Comparison of ENCODE assay signal across 24 mouse cellular contexts in genomic region chr7:104855248-104855750, GRCm38 (mm10). TPM values are rescaled to one million over a fixed set of nuclear protein-coding genes. Genes with fewer than 3 reads are reported as not detected.
"Had no signal": no experiment of that assay in that cellular context is flagged by ENCODE, and none has a peak within 500 bp of the region (broad histone marks: within the 10 kb centered on the region; RNA-seq: fewer than 3 reads in every experiment).

No protein-coding gene starts in this region.

- DNase-seq: lung, adult 18-20 months; lung, embryonic 14.5 days; lung, postnatal 10 days; lung, postnatal 4 days; midbrain, embryonic 14.5 days; right cerebral cortex, postnatal 25 days; thymus, adult 2 months; thymus, postnatal 25 days; thymus, postnatal 4 days had no signal

- H3K9me3 ChIP-seq: midbrain, embryonic 10.5 days; midbrain, embryonic 12.5 days; neural tube, embryonic 12.5 days; stomach, embryonic 15.5 days had no signal

- H3K4me3 ChIP-seq: midbrain, embryonic 10.5 days; midbrain, embryonic 12.5 days; neural tube, embryonic 12.5 days; stomach, embryonic 15.5 days had no signal

- H3K4me2 ChIP-seq: lung, embryonic 14.5 days; midbrain, embryonic 12.5 days; neural tube, embryonic 12.5 days; stomach, embryonic 15.5 days had no signal

- ATAC-seq: midbrain, embryonic 16.5 days had no signal

- H3K27me3 ChIP-seq: midbrain, embryonic 12.5 days; neural tube, embryonic 12.5 days; stomach, embryonic 15.5 days had no signal

- H3K4me1 ChIP-seq: midbrain, embryonic 10.5 days; midbrain, embryonic 12.5 days; neural tube, embryonic 12.5 days; stomach, embryonic 15.5 days had no signal

- H3K36me3 ChIP-seq: midbrain, embryonic 10.5 days; midbrain, embryonic 12.5 days; neural tube, embryonic 12.5 days; stomach, embryonic 15.5 days had no signal

- H3K9ac ChIP-seq: lung, embryonic 14.5 days; midbrain, embryonic 12.5 days; neural tube, embryonic 12.5 days; stomach, embryonic 15.5 days had no signal

- H3K27ac ChIP-seq: midbrain, embryonic 10.5 days; midbrain, embryonic 12.5 days; neural tube, embryonic 12.5 days; stomach, embryonic 15.5 days; stomach, postnatal 0 days had no signal

RNA-seq across cellular contexts. Expression of gene Usp17la, which starts 1.5 kb away (rescaled TPM):
- total RNA-seq: megakaryocyte, adult 5-6 weeks; megakaryocyte-erythroid progenitor cell, adult 5-6 weeks; neutrophil, adult 5-6 weeks had no signal
- polyA plus RNA-seq: liver, embryonic 16.5 days; lung, embryonic 14.5 days; lung, embryonic 16.5 days; midbrain, embryonic 10.5 days; midbrain, embryonic 12.5 days; midbrain, embryonic 14.5 days; midbrain, embryonic 16.5 days; neural tube, embryonic 12.5 days; neural tube, embryonic 14.5 days; spleen, adult 2 months; stomach, embryonic 15.5 days; stomach, postnatal 0 days; testis, adult 2 months; thymus, adult 2 months; urinary bladder, adult 2 months had no signal

RNA-seq across cellular contexts. Expression of gene Usp17lb, which starts 12.9 kb away (rescaled TPM):
- total RNA-seq: megakaryocyte, adult 5-6 weeks; megakaryocyte-erythroid progenitor cell, adult 5-6 weeks; neutrophil, adult 5-6 weeks had no signal
- polyA plus RNA-seq: liver, embryonic 16.5 days; lung, embryonic 14.5 days; lung, embryonic 16.5 days; midbrain, embryonic 10.5 days; midbrain, embryonic 12.5 days; midbrain, embryonic 14.5 days; midbrain, embryonic 16.5 days; neural tube, embryonic 12.5 days; neural tube, embryonic 14.5 days; spleen, adult 2 months; stomach, embryonic 15.5 days; stomach, postnatal 0 days; testis, adult 2 months; thymus, adult 2 months; urinary bladder, adult 2 months had no signal

RNA-seq across cellular contexts. Expression of gene Olfr665, which starts 22.5 kb away (rescaled TPM):
- total RNA-seq: megakaryocyte, adult 5-6 weeks; megakaryocyte-erythroid progenitor cell, adult 5-6 weeks had no signal
- polyA plus RNA-seq: liver, embryonic 16.5 days; lung, embryonic 14.5 days; lung, embryonic 16.5 days; midbrain, embryonic 10.5 days; midbrain, embryonic 12.5 days; midbrain, embryonic 14.5 days; midbrain, embryonic 16.5 days; neural tube, embryonic 12.5 days; neural tube, embryonic 14.5 days; spleen, adult 2 months; stomach, embryonic 15.5 days; stomach, postnatal 0 days; testis, adult 2 months; thymus, adult 2 months; urinary bladder, adult 2 months had no signal

RNA-seq across cellular contexts. Expression of gene Olfr666, which starts 40.5 kb away (rescaled TPM):
- total RNA-seq: megakaryocyte, adult 5-6 weeks; megakaryocyte-erythroid progenitor cell, adult 5-6 weeks had no signal
- polyA plus RNA-seq: liver, embryonic 16.5 days; lung, embryonic 14.5 days; lung, embryonic 16.5 days; midbrain, embryonic 10.5 days; midbrain, embryonic 12.5 days; midbrain, embryonic 14.5 days; midbrain, embryonic 16.5 days; neural tube, embryonic 12.5 days; neural tube, embryonic 14.5 days; spleen, adult 2 months; stomach, embryonic 15.5 days; stomach, postnatal 0 days; testis, adult 2 months; thymus, adult 2 months; urinary bladder, adult 2 months had no signal
